Mouse (Mus musculus) spleen, adult 18-20 months (tissue): ENCODE results near the gene Barhl1.
A peak's percentile ranks its signal among the peaks of the same experiment; 100 is the strongest.

ENCODE experiments used
- DNase-seq, 2 experiments: peaks; one replicate each; pipeline ENCODE4 v3.0.0; 2022; ENCODE audit warnings: mixed read lengths in 2 of 2

Barhl1 gene

DNA sequence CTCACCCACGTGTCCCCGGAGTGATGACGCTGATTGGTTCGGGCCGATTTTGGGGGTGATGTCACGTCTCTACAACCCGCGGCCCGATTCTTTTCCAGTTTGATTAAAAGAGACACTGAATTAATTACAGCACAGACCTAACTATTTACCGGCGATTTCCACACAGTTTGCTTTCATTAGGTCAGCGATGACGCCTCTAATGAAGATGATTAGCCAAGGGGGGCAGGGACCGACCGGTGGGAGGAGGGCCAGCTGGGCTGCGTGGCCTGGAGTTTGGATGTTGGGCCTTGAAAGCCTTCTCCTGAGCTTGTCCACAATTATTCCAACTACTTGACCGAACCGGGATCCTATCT is at the start of gene Barhl1:
Gene Barhl1 (minus strand): TSS at position 156 of the 353 bp plus-strand sequence.
- no peak for DNase-seq

DNA sequence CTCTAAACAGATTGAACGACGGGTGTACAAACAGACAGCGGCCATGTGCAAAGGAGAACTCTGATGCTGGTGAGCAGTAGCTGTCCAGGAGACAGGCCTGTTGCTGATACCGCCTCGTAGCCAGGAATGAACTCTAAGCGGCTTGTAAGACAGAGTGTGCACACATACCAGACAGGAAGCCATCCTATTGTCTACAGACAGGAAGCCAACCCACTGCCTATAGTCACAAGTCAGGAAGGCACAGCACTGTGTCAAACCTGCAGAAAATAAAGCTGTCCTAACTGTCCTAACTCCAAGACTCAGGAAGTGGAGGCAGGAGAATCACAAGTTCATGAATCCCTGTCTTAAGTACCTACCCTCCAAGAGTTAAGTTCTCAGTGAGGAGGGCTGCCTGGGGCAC is 47.1 kb upstream of the Barhl1 start:
- no peak for DNase-seq

- DNase-seq, result no peak
These were observed 45.2 kb upstream of the Barhl1 start for GRCm38 (mm10) chr2:28961636-28962035.

DNA sequence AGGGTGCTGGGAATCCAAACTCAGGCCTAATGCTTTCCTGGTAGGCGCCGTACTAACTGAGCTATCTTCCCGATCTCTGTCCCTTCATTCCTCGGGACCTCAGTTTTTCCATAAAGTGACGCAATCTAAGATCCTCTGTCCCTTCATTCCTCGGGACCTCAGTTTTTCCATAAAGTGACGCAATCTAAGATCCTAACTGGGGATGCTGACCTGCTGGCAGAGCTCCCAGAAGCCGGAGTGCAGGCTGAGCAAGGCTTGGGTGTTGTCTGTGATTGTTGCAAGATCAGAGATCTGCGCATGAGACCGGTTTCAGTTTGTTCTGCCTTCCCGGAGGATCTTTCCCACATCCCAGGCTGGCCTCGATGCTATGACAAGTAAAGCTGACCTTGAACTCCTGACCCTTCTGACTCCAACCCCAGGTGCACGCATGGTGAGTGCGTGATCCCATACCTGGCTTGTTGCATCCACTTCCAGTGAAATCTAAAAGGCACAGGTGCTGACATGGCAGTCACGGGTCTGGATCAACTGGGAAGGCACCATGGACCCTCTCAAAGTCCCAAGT is 44.6 kb upstream of the Barhl1 start:
- no peak for DNase-seq

- no peak for DNase-seq
These were observed 40.4 kb upstream of the Barhl1 start for GRCm38 (mm10) chr2:28956874-28957273.

GRCm38 (mm10) chr2:28954595-28954994 is 38.1 kb upstream of the Barhl1 start:
- no peak for DNase-seq

GRCm38 (mm10) chr2:28952981-28953380 is 36.5 kb upstream of the Barhl1 start:
- DNase-seq, result no peak

GRCm38 (mm10) chr2:28946312-28946711 is 29.8 kb upstream of the Barhl1 start:
- no peak for DNase-seq

GRCm38 (mm10) chr2:28945388-28945787 is 28.9 kb upstream of the Barhl1 start:
- no peak for DNase-seq

- no peak for DNase-seq
These were observed 27.4 kb upstream of the Barhl1 start for GRCm38 (mm10) chr2:28943666-28944516.

DNA sequence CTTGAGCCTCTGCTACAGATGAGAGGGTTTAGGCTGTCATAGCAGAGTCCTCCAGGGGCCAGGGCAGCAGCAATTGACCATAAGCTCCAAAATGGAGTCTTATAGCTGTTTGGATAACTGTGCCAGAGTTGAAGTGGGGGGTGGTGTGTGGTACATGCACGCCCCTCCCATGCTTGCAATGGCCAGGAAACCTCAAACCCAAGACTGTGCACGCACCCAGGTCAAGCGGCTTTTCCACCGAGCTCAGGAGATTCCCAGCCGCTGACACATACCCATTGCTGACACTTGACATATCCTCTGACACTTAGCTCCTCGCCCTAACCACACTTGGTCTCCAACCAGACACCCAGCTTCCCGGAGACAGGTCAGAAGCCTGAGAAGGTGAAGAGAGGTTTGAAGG is 22.5 kb upstream of the Barhl1 start:
- no peak for DNase-seq

GRCm38 (mm10) chr2:28930571-28930970 is 14.1 kb upstream of the Barhl1 start:
- no peak for DNase-seq

DNA sequence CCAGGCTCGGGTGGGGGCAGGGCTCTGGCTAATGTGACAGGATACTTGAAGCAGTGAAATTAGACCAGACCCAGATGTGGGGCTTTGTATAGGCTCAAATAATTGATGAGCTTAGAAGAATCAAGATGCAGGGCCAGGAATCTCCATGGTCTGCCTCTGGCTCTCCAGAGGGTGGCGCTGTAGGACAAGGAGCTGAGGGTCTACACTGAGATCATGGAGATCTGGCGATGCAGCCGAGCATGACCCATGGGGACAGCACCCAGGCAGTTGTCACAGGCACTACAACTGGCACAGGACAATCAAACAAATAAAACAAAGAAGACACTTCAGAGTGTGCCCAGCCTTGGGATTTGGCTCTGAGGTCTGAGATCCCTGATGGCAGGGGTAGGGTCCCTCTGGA is 7.4 kb upstream of the Barhl1 start:
- peak in 1 of 2 experiments; percentile 42 for DNase-seq

GRCm38 (mm10) chr2:28919001-28919400 is 2.5 kb upstream of the Barhl1 start:
- DNase-seq, result no peak

- DNase-seq, result no peak
These were observed 1.3 kb upstream of the Barhl1 start for GRCm38 (mm10) chr2:28917518-28918361.

DNA sequence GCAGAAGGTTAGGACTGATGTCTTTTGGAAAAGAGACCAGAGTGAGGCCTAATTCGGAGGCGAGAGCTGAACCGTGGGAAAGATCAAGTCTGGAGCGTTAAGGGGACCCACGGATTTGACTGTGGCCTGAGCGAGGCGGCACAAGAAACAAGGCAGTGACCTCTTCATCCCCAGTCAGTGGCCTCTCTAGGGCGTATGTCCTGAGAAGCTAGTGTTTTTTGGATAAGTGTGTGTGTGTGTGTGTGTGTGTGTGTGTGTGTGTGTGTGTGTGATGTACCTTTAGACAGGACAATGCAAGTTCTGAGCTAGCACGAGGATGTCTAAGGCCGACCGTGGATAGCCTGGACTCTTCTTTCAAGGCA is 669 bp upstream of the Barhl1 start:
- no peak for DNase-seq

DNA sequence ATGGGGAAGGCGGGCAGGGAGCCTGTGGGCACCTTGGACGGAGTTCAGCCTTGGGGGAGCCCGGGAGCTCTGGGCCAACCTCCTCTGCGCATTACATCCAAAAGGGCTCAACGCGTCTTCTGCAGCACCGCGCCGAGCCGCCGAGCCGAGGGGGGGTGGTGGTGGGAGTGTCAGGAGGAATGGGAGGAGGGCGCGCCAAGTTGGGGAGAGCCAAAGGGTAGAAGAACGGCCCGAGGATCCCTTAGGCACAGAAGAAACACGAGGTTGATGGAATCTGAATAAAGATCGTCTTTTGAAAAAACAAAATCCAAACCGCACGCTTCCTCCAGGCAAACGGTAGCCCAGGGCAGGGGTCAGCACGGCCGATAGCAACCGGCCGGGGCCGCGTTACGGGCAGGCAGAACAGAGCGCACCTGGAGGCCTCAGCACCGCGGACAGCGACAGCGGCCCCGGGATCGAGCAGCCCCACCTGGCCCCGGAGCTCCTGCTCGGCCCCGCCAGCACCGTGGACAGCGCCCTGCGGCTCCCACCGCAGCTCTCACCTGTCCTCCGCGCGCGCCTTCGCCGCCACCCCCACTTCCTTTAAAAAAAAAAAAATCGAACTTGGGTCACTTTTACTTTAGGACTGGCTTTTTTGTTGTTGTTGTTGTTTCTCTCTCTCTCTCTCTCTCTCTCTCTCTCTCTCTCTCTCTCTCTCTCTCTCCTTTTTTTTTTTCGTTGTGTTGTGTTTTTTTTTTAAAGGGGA is 528 bp downstream of the Barhl1 start:
- DNase-seq, result peak; percentile 56 to 71

GRCm38 (mm10) chr2:28915104-28915738 is 1.2 kb downstream of the Barhl1 start:
- no peak for DNase-seq

DNA sequence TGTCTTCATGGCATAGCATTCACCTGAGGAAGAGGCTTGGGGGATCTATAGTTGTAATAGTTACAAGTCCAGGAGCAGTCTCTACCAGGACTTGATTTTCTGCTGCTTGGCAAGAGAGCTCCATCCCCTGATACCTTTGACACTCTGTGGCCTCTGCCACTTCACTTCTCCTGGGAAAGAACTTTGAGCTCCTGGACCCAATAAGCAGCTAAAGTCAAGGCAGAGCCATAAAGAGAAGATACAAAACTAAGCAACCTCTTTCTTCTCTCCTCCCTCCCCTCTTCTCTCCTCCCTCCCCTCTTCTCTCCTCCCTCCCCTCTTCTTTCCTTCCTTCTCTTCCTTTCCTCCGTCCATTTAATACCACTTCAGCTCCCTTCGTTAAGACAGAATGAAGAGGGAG is 2.3 kb downstream of the Barhl1 start:
- DNase-seq, result no peak

GRCm38 (mm10) chr2:28912961-28913360 is 3.5 kb downstream of the Barhl1 start:
- DNase-seq, result no peak

DNA sequence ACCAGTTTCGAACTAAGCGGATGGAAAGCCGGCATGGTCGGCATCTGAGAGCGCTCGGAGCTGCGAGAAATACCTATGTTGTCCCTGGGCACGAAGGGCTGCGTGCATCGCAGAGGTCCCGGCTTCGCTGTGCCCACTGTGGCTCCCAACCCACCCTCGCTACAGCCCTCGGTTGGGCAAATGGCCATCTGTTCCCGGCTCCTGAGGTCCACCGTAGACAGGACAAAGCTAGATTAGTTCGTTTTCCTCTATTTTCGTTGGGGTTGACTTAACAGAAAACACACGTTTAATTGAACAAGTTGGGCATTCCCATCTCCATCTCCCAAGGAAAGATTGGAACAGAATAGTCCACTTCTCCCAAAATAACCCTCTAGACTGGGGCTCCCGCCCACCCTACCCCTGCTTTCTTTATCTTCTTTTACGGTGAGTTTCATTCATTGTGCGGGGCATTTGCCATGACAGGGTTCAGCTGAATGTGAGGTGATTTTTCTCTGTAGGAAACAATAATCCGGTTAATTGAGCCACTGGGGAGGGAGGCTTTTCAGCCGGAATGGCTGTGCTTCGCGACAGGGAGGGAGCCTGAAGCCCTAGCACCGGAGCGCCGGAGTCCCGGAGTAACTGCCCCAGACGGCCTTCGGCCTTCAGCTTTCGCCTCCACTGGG is 4.3 kb downstream of the Barhl1 start:
- no peak for DNase-seq
